Mouse (Mus musculus): ENCODE data around the gene Rbfox2. TPM values are rescaled to one million over a fixed set of nuclear protein-coding genes. Genes with fewer than 3 reads are reported as not detected.

The Rbfox2 gene
- polyA plus RNA-seq, 1 experiment: 34.7 TPM

- no peak for TF ChIP-seq POLR2A (IDR thresholded peaks at IDR 0.05; ENCODE audit: low read depth, low read length)
- TF ChIP-seq CTCF (IDR thresholded peaks at IDR 0.05; ENCODE audit: extremely low read depth, insufficient read length, insufficient replicate concordance, low read depth, low read length): no peak
- 91% methylated on average over 5 of the region's 5 CpGs for WGBS
Observed at GRCm38 (mm10) chr15:77249421-77249820, 57.4 kb downstream of the Rbfox2 start.

DNA sequence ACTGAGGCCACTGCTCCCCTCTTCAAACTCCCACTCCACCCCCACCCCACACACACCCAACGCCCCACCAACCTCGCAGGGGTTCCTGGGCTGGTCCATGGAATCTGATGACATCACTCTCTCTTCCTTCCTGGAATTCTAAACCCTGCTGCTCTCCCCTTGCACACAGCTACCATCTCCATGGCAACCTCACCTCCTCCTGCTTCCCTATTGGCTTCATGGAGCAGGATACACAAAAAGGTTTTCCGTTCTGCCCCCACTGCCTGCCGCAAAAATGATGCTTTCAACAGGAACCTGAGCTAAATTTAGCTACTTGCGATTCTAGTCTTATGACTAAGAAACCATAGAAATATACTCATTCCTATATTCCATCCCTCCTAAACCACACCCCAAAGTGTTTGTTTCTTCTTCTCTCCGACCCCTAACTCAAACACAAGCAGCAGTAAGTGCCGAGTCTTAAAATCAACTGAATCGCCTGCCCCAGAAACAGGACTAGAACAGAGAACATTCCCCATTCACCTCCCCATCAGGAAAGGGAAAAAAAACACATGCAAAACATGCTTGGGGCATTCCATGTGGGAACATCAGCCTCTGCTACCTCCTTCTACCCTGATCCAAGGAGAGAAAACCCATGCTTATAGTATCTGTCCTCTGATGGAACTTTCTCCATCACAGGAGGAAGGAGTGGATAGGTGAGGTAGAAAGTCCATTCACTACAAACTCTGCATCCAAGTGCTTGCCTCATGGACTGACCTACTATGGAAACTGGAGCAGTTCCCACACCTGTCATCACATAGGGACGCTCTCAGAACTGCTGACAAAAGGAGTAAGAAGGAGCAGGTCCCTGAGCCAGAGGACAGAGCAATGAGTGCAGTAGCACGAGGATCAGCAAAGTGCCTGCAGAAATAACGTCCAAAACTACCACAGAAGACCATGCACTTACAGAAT is 61.1 kb downstream of the Rbfox2 start:
- no peak for TF ChIP-seq POLR2A (IDR thresholded peaks at IDR 0.05; ENCODE audit: low read depth, low read length)
- TF ChIP-seq CTCF (IDR thresholded peaks at IDR 0.05; ENCODE audit: extremely low read depth, insufficient read length, insufficient replicate concordance, low read depth, low read length): no peak
- H3K4me3 ChIP-seq (ENCODE audit: low read depth, low read length): no peak overlapping the region
- H3K4me1 ChIP-seq (ENCODE audit: control insufficient read depth, insufficient read depth, insufficient read length, low read length): peaks cover 3% of the 10 kb centered on the region; the same call in 1 of the 2 replicates
- H3K27me3 ChIP-seq (ENCODE audit: control insufficient read depth, insufficient read depth, low read length): no peaks in the 10 kb centered on the region
- H3K27ac ChIP-seq (ENCODE audit: insufficient read depth, low read depth, low read length): peak overlapping the region; percentile 46
- no peaks in the 10 kb centered on the region for H3K36me3 ChIP-seq (ENCODE audit: control insufficient read depth, insufficient read depth, low read length)
- WGBS: 54% methylated on average over 11 of the region's 11 CpGs

More at GRCm38 (mm10) chr15:77249421-77249820, 57.4 kb downstream of the Rbfox2 start:
- Histone ChIP-seq H3K4me3 (ENCODE audit: low read depth, low read length) (no peak overlapping the region), H3K4me1 (ENCODE audit: control insufficient read depth, insufficient read depth, insufficient read length, low read length) (peaks cover 3% of the 10 kb centered on the region; the same call in 1 of the 2 replicates), H3K27ac (ENCODE audit: insufficient read depth, low read depth, low read length) (no peak overlapping the region), H3K36me3 (ENCODE audit: control insufficient read depth, insufficient read depth, low read length) (no peaks in the 10 kb centered on the region), H3K27me3 (ENCODE audit: control insufficient read depth, insufficient read depth, low read length) (no peaks in the 10 kb centered on the region)

GRCm38 (mm10) chr15:77244634-77245033 is 62.2 kb downstream of the Rbfox2 start:
- Histone ChIP-seq H3K27ac (ENCODE audit: insufficient read depth, low read depth, low read length) (no peak overlapping the region), H3K36me3 (ENCODE audit: control insufficient read depth, insufficient read depth, low read length) (no peaks in the 10 kb centered on the region), H3K4me1 (ENCODE audit: control insufficient read depth, insufficient read depth, insufficient read length, low read length) (peaks cover 3% of the 10 kb centered on the region; the same call in 1 of the 2 replicates), H3K4me3 (ENCODE audit: low read depth, low read length) (no peak overlapping the region), H3K27me3 (ENCODE audit: control insufficient read depth, insufficient read depth, low read length) (no peaks in the 10 kb centered on the region)
- WGBS: 53% methylated on average over 5 of the region's 5 CpGs
- no peak for TF ChIP-seq CTCF (IDR thresholded peaks at IDR 0.05; ENCODE audit: extremely low read depth, insufficient read length, insufficient replicate concordance, low read depth, low read length)
- no peak for TF ChIP-seq POLR2A (IDR thresholded peaks at IDR 0.05; ENCODE audit: low read depth, low read length)

- Histone ChIP-seq H3K4me1 (ENCODE audit: control insufficient read depth, insufficient read depth, insufficient read length, low read length) (peaks cover 3% of the 10 kb centered on the region; the same call in 1 of the 2 replicates), H3K27ac (ENCODE audit: insufficient read depth, low read depth, low read length) (no peak overlapping the region), H3K36me3 (ENCODE audit: control insufficient read depth, insufficient read depth, low read length) (no peaks in the 10 kb centered on the region), H3K4me3 (ENCODE audit: low read depth, low read length) (no peak overlapping the region), H3K27me3 (ENCODE audit: control insufficient read depth, insufficient read depth, low read length) (no peaks in the 10 kb centered on the region)
- 79% methylated on average over 5 of the region's 5 CpGs for WGBS
- TF ChIP-seq CTCF (IDR thresholded peaks at IDR 0.05; ENCODE audit: extremely low read depth, insufficient read length, insufficient replicate concordance, low read depth, low read length) (no peak), POLR2A (IDR thresholded peaks at IDR 0.05; ENCODE audit: low read depth, low read length) (no peak)
Observed at GRCm38 (mm10) chr15:77243876-77244560, 62.8 kb downstream of the Rbfox2 start.

DNA sequence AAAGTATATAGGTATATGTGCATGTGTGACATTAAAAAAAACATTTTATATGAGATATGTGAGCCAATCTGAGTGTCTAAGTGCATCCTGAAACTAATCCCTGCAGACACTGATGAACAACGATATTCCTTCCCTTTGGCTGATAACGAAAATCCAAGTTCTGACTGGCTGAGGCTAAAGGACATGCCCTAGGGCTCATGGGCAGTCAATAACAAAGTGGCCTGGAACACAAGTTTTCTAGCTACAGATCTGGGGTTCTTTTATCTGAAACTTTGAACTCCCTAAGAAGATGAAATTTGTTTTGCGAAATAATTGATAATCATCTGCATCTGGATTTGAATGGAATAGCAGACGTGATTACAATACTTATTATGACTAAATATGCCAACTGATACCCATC is 66.2 kb downstream of the Rbfox2 start:
- no peaks in the 10 kb centered on the region for H3K27me3 ChIP-seq (ENCODE audit: control insufficient read depth, insufficient read depth, low read length)
- H3K4me3 ChIP-seq (ENCODE audit: low read depth, low read length): no peak overlapping the region
- no peak for TF ChIP-seq POLR2A (IDR thresholded peaks at IDR 0.05; ENCODE audit: low read depth, low read length)
- H3K36me3 ChIP-seq (ENCODE audit: control insufficient read depth, insufficient read depth, low read length): no peaks in the 10 kb centered on the region
- peaks cover 7% of the 10 kb centered on the region; the same call in 1 of the 2 replicates for H3K4me1 ChIP-seq (ENCODE audit: control insufficient read depth, insufficient read depth, insufficient read length, low read length)
- H3K27ac ChIP-seq (ENCODE audit: insufficient read depth, low read depth, low read length): no peak overlapping the region
- WGBS: 80% methylated on average over 4 of the region's 4 CpGs

GRCm38 (mm10) chr15:77239564-77239963 is 67.2 kb downstream of the Rbfox2 start:
- H3K4me1 ChIP-seq (ENCODE audit: control insufficient read depth, insufficient read depth, insufficient read length, low read length): peaks cover 11% of the 10 kb centered on the region; the same call in 1 of the 2 replicates
- H3K27ac ChIP-seq (ENCODE audit: insufficient read depth, low read depth, low read length): no peak overlapping the region
- 54% methylated on average over 4 of the region's 4 CpGs for WGBS
- no peaks in the 10 kb centered on the region for H3K27me3 ChIP-seq (ENCODE audit: control insufficient read depth, insufficient read depth, low read length)
- H3K36me3 ChIP-seq (ENCODE audit: control insufficient read depth, insufficient read depth, low read length): no peaks in the 10 kb centered on the region
- no peak overlapping the region for H3K4me3 ChIP-seq (ENCODE audit: low read depth, low read length)
- TF ChIP-seq POLR2A (IDR thresholded peaks at IDR 0.05; ENCODE audit: low read depth, low read length): no peak
- no peak for TF ChIP-seq CTCF (IDR thresholded peaks at IDR 0.05; ENCODE audit: extremely low read depth, insufficient read length, insufficient replicate concordance, low read depth, low read length)

DNA sequence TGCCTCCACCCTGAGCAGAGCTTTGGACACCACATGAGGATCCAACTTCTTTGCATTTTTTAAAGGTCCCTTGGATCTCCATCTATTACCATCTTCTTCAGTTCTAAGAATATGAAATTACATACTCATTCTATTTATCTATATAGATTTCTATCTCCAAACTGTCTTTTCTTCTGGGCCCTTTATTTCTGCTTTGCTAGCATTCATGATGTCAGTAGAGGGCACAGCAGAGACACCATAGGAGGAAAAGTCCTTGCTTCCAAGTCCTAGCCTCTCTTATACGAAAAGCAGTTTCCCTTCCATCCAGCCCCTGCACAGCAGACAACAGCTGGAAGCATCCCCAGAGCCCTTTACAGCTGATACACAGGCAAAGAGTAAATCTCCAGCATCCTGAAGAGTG is 69.1 kb downstream of the Rbfox2 start:
- Histone ChIP-seq H3K27ac (ENCODE audit: insufficient read depth, low read depth, low read length) (no peak overlapping the region), H3K36me3 (ENCODE audit: control insufficient read depth, insufficient read depth, low read length) (no peaks in the 10 kb centered on the region), H3K4me1 (ENCODE audit: control insufficient read depth, insufficient read depth, insufficient read length, low read length) (peaks cover 14% of the 10 kb centered on the region; the same call in 1 of the 2 replicates), H3K4me3 (ENCODE audit: low read depth, low read length) (no peak overlapping the region), H3K27me3 (ENCODE audit: control insufficient read depth, insufficient read depth, low read length) (no peaks in the 10 kb centered on the region)
- no peak for TF ChIP-seq CTCF (IDR thresholded peaks at IDR 0.05; ENCODE audit: extremely low read depth, insufficient read length, insufficient replicate concordance, low read depth, low read length)
- no peak for TF ChIP-seq POLR2A (IDR thresholded peaks at IDR 0.05; ENCODE audit: low read depth, low read length)
- WGBS: 73% methylated on average over 1 of the region's 1 CpGs

Data from small intestine, adult 2 months (tissue).